22 mouse cellular contexts compared by ENCODE assay signal in genomic region chr6:31946572-31946971, GRCm38 (mm10).
DNase-seq lines count a peak whose midpoint lies in the region; ATAC-seq and TF ChIP-seq lines count a peak whose summit lies in the region.
"Had no signal": no experiment of that assay in that cellular context is flagged by ENCODE, and none has a peak within 500 bp of the region (broad histone marks: within the 10 kb centered on the region; RNA-seq: fewer than 3 reads in every experiment).

No protein-coding gene starts in this region.

- WGBS in lung, embryonic 14.5 days, result 66% methylated on average over 5 of the region's 5 CpGs

- no peak for TF ChIP-seq CTCF in lung, embryonic 14.5 days (IDR thresholded peaks at IDR 0.05; ENCODE audit: low read depth)

- H3K27me3 ChIP-seq in lung, embryonic 14.5 days (ENCODE audit: insufficient read depth, low read length), result no peaks in the 10 kb centered on the region
- H3K27me3 ChIP-seq: embryonic facial prominence, embryonic 13.5 days; embryonic facial prominence, embryonic 15.5 days; forebrain, embryonic 12.5 days had no signal

- H3K27ac ChIP-seq in lung, embryonic 14.5 days (ENCODE audit: low read depth), result no peak overlapping the region
- H3K27ac ChIP-seq: embryonic facial prominence, embryonic 13.5 days; embryonic facial prominence, embryonic 15.5 days; forebrain, embryonic 10.5 days; forebrain, embryonic 12.5 days had no signal

- H3K9ac ChIP-seq in lung, embryonic 14.5 days, result no peak overlapping the region
- H3K9ac ChIP-seq: embryonic facial prominence, embryonic 13.5 days; embryonic facial prominence, embryonic 15.5 days; forebrain, embryonic 12.5 days had no signal

- no peaks in the 10 kb centered on the region for H3K4me1 ChIP-seq in lung, embryonic 14.5 days (ENCODE audit: insufficient read depth)
- H3K4me1 ChIP-seq: embryonic facial prominence, embryonic 13.5 days; embryonic facial prominence, embryonic 15.5 days had no signal

- H3K36me3 ChIP-seq in lung, embryonic 14.5 days (ENCODE audit: insufficient read depth), result no peaks in the 10 kb centered on the region
- H3K36me3 ChIP-seq: embryonic facial prominence, embryonic 13.5 days; embryonic facial prominence, embryonic 15.5 days; forebrain, embryonic 10.5 days; forebrain, embryonic 12.5 days had no signal

- no peak overlapping the region for H3K4me3 ChIP-seq in lung, embryonic 14.5 days (ENCODE audit: low read depth, low read length)
- H3K4me3 ChIP-seq: embryonic facial prominence, embryonic 13.5 days; embryonic facial prominence, embryonic 15.5 days; erythroblast, embryonic 14.5 days; forebrain, embryonic 10.5 days; forebrain, embryonic 12.5 days had no signal

- no peak for ATAC-seq in cerebellum, adult (ENCODE audit: insufficient number of reproducible peaks, low FRiP score, low TSS enrichment)
- no peak for ATAC-seq in lung, embryonic 14.5 days (ENCODE audit: insufficient read depth)
- ATAC-seq: forebrain, embryonic 14.5 days; forebrain, embryonic 16.5 days had no signal

- H3K4me2 ChIP-seq in lung, embryonic 14.5 days, result no peak overlapping the region
- H3K4me2 ChIP-seq: embryonic facial prominence, embryonic 13.5 days; embryonic facial prominence, embryonic 15.5 days; forebrain, embryonic 12.5 days had no signal

- no peaks in the 10 kb centered on the region for H3K9me3 ChIP-seq in lung, embryonic 14.5 days (ENCODE audit: low read depth, low read length)
- H3K9me3 ChIP-seq: embryonic facial prominence, embryonic 13.5 days; embryonic facial prominence, embryonic 15.5 days; forebrain, embryonic 10.5 days; forebrain, embryonic 12.5 days had no signal

- DNase-seq in cerebellum, postnatal 10 days, result peak; percentile 43 to 54
- peak; percentile 17 for DNase-seq in lung, embryonic 14.5 days
- DNase-seq in lung, postnatal 36 days, result no peak
- DNase-seq in retina, postnatal 1 day, result peak; percentile 67
- no peak for DNase-seq in retina, embryonic 14.5 days (ENCODE audit: low spot score)
- DNase-seq: adrenal gland, adult 2 months; adrenal gland, postnatal 10 days; adrenal gland, postnatal 25 days; cerebellum, adult 11-12 months; cerebellum, adult 2 months; cerebellum, adult 9-10 months; cerebellum, postnatal 14 days; cerebellum, postnatal 36 days; embryo, embryonic 11 days had no signal

Comparison
In these comparisons a context has a peak if more than half of its experiments do, and no peak if none do; other contexts are left out.
1. DNase-seq: peak in cerebellum, postnatal 10 days (2 of 2), lung, embryonic 14.5 days (single experiment) and retina, postnatal 1 day (single experiment); none in lung, postnatal 36 days (single experiment) and retina, embryonic 14.5 days (single experiment).